Mouse (Mus musculus) right cerebral cortex, postnatal 4 days (tissue): ENCODE measurements at regions not wholly inside any gene's neighbourhood (a gene's known extent, or its start where the extent isn't known, plus 50 kb on each side); places are given as distances from the start of the nearest gene placed in this dataset.

Experiments used
- DNase-seq: peaks from one replicate; pipeline ENCODE4 v3.0.0-alpha.2; 2022

DNA sequence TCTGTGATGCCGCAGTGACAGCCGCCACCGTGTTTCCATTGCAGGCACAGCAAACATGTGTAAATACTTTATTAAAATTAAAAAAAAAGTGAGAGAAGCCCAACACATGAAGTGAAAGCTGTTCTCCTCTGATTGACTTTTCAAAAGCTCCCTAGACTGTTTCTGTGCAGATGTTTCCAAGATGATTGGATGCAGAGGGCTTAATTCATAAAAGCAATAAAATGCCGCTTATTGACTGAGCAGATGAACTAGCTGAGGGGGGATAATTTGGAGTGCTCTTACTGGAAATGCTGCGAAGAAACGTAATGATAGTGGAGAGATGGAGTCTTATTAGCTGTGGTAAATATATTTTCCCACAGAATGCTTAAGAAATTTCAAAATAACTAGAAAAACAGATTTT is 170.4 kb downstream of the Rnf144a start:
- no peak for DNase-seq

DNA sequence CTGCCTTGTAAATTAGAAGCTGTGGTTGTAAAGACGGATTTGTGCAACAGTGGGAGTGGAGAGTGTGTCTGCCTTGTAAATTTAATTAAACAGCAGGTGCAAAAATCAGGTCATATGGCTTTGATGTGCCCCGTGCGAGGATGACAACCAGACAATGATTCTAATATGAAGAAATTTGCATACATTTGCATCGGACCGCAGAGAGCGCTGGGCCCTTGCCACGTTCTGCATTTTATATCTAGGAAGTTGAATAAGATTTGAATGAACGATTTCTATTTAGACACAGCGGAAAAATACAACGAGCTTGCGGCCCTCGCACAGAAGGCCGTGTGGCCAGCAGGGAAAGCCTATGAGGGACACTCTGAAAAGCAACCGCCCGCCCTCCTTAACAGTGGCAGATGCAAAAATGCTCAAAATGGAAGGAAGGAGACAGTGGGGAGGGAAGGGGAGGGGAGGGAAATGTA is 187.5 kb downstream of the Rnf144a start:
- peak; percentile 41 for DNase-seq

DNA sequence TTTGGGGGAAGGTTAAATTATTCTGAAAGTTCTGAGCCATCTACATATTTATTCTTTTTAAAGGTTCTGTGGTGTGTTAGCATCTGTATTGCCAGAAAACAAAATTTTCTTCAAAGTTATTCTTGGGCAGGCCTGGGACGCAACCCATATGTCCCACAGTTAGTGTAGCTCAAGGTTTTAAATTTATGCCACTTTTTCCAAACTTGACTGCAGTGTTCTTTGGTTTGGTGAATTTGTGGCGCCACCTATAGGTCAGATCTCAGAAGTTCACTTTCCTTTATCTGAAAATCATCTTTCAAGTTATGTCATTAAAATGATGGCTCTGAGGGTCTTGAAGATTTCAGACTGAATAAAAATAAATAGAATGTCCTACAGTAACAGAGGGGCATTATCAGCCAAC is 188.7 kb downstream of the Rnf144a start:
- DNase-seq = peak; percentile 41

DNA sequence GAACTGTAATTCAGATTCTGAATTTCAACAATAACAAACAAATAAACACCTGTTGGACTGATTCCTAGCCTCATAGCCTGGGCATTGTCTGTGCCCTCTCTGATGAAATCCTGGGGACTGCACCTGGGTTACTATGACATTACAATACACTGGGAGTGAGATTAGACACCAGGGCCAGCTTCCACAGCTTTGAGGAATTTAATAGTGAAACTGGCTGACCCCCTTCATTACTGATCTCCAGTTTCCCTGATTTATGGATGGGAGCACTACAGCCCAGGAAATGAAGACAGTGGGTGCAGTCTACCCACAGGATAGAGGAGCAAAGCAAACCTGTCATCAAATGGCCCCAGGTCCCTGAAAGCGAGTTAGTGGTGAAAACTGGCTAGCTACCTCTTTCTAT is 202.6 kb downstream of the Rnf144a start:
- DNase-seq = no peak

DNA sequence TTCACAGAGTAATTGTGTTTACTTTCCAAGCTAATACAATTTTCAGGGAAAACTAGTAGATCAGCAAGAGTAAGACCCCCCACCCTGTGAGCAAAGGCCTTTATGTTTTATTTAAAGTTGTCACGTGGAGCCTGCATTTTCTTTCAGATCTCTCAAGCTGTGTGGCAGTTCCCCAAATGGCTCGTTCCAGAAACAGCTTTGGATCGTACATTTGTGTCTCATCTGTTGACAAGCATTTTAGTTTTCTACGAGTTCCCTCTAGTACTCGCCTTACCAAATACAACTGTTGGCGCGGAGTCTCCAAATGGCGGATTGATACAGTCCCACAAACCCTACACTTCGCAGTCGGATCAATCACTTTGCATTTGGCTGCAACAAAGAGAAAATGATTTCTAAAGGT is 203.6 kb downstream of the Rnf144a start:
- peak; percentile 35 for DNase-seq

DNA sequence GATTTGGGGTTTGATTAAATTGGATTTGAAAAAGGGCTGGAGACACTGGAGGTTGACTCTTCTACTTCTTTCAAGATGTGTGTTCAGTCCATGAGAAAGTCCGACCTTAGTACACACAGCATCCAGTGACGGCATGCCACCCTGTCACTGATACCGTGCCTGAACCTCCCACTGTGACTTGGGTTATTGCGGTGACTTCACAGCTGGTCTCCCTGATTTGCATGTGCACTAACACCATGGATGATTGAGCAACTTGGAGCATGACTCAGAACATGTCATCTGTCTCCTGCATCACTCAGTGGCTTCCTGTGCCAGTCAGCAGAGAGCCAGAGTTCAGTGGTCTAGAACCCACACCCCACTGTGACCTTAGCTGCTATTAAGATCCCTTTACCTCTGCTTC is 208.3 kb downstream of the Rnf144a start:
- no peak for DNase-seq

DNA sequence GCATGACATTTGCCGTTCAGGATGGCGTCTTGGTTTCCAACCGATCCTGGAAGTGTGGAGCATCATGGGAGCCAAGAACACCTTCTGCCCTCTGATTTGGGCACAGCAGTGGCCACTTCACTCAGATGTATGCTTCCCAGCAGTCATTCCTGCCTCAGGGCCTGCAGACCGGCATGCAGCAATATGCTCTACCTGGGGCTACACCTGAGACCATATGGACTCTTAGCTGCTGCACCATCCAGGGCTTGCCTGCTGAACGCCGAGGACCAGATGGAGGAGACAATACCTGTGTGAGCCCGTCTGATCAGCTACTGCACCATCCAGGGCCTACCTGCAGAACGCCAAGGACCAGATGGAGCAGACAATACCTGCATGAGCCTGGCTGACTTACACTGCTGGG is 209.0 kb downstream of the Rnf144a start:
- DNase-seq = no peak

DNA sequence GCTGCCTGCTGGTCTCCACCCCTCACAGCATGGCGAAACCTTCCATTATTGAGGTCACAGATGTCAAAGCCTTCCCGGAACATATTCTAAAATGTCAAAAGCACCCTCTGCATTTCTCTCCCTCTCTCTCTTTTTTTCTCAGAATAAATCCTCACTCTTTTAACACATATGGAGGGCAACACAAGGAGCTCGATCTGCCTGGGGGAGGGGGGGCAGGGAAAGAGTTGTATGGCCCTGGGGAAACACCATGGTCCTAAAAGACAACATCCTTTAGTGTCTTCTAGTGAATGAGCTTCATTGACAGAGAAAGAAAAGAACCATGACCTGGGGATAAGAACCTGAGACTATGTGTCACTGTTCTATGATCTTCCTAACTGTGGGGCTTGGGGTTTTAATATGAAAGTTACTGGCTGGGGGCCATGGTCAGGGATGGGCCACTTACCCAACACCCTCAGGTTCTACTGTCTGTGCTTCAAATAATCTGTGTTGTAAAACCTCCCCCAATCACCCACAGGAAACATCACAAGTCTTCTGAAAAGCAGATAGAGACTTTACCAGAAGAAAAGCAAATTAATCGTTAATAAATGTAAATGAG is 223.0 kb downstream of the Rnf144a start:
- DNase-seq = no peak

DNA sequence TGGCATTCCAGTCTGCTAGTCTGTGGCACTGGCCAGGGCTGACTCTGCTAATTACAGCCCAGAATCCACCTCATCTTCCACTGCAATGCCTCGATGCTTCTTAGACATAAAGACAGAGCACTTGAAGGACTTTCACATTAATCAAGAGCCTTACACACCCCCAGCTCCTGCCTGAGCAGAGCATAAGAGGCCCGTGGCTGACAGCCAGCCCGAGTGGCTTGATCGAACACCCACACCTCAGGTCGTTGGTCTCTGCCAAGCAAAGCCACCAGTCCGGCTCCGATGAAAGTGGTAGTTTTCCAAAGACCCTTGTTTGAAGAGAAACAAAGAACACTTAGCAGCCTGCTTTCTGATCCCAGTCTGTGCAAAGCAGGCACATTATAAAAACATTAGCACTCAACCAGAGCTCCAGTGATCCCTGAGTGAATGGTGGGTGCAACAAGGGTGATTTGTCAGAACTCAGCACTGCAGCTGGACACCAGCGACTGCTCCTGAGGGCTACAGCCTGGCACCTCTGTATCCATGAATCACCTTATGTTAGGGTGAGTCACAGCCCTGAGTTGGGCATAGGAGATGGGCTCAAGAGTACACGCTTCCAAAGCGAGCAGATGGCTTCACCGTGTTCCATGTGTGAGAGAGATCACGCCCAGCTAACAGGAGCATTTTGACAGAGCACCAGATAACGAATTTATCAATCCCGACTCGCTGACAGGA is 223.6 kb downstream of the Rnf144a start:
- DNase-seq = peak; percentile 26

DNA sequence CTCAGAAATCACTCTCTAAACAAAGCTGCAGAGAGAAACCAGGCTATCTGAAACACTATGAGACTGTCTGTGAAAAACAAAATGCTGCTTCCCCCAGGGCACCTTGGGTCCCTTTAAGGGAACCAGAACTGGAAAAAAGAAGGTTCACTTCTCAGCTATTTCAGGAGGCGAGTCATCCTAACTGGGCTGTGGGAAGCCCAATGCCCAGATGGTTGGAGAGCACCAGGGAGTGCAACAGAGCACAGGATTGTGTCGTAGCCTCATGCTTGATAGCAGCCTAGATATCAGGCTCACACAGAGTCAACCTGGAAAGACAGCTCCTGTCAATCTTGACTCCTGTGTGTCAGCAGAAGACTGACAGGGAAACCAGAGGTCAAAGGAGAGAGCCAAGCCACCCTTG is 226.1 kb downstream of the Rnf144a start:
- no peak for DNase-seq

DNA sequence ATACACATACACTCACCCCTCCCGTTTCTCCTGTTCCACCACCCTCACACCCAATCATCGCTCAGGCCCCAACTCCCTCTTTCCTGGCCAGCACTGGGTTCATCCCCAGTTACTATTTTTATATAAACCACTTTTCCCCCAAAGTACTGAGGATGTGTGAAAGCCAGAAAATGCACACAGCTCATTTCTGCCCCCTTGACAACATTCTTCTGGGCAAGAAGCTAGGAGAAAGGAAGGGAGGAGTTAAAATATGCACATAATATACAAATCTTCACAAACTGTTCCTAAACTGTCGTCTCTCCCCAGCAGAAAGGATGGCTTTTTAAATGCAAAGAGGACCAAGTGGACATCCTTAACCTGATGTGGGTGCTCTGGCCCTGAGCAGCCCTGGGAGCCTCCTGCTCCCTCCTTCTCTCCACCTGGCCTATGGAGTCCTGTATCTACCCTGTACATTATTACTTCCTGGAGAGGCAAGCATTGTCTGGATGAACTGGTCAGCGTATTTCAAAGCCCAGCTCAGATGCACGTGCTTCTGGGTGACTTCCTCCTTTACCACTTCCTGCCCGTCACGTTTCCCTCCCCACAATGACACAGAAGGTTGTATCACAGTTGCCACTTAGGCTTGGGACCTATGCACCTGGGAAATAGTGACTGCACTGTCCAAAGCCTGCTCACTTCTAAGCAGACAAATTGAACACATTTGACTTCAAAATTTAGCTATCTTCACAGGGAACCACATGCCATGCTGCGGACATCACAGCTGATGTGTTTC is 227.8 kb downstream of the Rnf144a start:
- no peak for DNase-seq

DNA sequence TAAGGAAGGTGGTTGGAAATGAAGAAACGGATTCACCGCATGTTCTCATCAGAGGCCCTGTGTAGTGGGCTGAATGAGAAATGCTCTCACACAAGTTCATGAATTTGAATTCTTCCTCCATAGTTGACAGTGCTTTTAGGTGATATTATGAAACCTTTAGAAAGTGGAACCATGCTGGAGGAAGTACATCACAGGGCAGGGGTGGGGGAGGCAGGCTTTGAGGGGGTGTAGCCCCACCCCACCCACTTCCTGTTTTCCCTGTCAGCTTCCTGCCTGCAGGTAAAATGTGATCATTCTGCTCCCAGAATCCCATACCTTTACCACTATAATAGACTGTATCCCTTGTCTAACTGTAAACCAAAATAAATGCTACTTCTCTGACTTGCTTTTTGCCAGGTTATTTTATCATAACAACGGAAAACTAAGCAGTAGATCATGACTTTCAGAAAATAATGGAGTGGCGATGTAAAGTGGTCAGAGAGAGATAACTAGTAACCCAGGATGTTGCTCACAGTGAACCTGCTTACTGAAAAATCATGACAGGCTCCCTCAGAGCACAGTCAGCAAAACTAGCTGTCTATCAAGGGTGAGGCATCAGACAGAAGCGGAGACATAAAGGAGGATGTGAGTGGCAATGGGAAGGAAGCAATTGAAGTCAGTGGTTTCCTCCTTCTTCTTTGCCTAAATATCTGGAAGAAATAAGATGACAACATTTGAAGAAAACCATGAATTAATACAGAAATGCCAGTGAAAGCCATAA is 230.2 kb downstream of the Rnf144a start:
- no peak for DNase-seq

DNA sequence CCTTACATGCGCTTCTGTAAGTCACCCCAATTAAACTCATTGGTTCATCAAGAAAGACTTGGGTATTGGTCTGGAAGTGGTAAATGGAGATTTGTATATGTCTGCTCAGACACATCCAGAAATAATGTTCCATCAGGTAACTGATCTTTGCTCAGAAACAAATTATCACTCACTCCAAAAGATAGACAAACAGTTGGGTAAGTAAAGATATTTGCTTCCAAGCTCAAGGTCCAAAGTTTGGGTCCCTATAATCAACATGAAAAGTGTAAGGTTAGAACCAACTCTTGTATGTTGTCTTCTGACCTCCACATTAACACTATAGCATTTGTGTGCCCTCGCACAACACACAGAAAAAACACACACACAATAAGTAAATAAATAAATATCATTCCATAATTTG is 232.0 kb downstream of the Rnf144a start:
- no peak for DNase-seq

DNA sequence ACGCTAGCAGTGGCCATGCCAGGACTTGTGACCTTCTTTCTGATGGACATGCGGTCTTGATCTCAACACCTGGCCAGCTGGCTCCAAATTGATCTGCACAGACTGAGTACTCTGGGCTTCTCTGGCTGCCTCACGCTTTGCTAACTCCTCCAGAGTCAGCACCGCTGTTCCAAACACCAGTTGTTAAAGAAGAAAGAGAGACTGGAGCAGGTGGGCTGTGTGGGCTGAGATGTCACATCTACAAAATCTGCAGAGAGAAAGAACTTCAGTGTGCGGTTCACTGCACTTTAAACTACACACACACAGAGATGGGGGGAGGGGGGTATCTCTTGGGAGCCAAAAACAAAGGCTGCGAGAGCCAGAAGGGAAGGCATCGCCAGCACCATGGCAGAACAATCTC is 234.2 kb downstream of the Rnf144a start:
- no peak for DNase-seq

DNA sequence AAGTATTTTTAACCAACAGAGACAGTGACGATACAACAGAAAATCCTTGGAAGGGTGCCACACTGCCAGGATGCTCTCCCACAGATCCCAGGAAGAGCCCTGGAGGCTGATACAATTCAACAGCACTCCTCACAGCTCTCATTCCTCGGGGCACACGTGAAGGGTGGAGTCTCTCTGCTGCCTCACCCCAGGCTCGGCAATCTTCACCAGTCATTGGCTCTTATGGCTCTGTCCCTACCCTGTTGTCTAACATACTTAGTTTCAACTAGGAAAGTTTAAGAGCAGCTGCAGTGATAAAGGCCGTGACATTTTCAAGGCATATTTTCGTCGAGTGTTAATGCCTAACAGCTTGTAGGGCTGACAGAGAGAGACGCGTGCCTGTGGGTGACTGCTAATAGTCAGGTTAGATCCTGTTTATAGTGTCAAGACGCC is 238.8 kb downstream of the Rnf144a start:
- no peak for DNase-seq

DNA sequence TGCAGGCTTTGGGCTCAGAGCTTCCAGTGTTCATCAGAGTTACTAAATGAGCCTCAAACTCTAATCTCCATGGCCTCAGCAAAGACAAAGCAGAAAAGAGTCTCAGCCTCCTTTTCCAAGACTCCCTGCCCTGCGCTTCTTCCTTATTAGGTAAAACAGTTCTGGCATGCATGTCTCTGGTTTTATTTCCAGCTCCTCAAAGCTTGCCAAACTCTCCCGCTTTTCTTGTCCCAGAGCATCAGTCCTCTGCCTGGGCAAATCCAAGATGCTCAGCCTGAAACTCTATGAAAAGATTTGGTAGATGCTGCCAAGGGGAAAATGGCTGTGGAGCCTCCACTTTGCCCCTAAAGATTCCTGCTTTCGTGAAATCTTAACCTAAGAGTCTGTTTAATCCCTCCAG is 251.6 kb downstream of the Rnf144a start:
- DNase-seq = no peak

DNA sequence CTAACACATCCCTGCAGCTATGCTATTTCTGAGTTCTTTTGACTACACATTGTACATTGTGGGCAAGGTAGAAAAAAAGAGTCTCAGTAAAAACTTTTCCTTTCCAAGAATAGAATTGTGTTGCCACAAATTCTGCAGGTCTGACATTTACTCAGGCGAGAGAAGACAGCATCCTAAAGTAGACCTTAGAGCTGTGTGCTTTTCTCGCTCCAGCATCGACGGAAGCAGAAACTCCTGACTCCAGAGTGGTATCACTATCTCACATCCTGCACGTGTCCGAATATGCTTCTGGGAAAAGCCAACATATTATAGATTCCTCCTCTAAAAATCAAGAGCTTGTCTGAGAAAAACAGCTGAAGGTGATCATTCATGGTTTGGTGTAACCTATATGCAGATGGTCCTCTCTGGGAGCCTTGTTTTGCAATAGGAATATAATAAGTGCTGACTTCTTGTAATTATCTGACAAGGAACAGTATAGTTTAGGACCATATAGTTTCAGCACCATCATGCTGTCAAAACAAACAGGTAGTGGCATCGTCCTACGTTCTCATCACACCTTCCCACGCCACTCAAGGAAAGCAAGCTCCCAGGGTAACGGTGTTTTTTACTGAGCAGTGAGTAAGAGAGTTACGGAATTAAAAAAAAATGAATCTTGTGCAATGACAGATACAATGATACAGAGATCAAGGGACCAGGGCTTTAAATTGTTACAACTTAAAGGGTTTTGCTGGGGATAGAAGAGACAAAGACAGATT is 254.0 kb downstream of the Rnf144a start:
- no peak for DNase-seq

DNA sequence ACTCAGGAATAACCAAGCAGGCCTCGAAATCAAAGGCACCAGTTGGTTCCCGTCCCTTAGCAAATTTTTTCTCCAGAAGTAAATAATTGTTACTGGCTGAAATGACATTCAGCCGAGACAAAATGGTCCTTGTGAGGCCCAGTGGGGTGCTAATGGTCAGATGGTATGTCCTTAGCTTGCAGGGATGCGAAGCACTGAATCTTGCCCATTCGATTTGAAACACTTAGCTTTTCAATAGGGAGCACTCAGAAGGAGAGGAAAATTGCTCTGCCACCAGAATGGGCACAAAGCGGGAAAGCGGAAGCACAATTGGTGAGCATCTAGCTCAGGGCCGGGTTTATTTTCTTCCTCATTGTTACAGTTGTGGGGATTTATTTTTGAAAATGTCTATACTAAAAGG is 262.1 kb downstream of the Rnf144a start:
- no peak for DNase-seq

DNA sequence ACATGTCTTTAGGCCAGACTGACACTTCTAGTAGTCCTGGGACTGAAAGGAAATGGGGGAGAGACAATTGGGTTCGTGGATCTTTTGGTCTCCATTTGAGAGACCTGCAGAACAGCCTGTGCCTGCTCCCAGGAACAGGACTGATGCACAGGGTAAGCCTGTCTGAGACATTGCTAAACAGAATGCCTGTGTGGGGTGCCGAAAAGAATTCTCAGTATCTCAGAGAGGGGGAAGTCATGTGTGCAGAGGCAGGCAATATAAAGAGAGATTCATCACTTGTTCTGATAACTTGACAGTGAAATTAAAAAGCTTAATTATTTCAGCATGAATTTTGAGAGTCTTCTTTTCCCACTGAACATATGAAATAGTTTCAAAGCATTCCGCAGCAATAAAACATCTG is 268.7 kb downstream of the Rnf144a start:
- no peak for DNase-seq

DNA sequence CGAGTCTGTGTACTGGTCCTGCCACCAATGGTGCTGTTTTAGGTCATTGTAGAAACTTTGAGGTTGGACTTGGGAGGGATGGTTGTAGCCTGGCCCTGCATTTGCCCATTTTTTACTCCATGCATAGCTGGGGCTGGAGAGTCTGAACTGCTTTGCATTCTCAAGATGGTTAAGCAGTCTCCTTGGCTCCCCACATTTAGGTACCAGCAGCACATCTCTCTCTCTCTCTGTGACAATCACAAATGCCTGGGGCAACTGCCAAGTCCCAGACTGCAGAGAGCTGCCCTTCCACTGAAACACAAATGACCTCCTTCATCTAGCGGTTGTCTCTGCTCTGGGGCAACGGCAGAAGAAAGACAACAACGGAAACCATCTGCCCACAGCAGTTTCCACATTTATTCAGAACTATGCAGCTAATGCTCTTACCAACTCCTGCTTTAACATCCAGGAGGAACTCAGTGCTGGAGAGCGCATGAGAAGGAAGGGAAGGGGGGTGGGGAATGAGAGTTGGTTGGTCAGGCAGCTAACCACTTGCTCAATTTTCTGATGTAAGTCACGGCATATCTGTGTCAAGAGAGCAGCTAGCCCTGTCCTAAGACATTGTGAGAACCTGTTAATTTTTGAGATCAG is 269.9 kb downstream of the Rnf144a start:
- no peak for DNase-seq

DNA sequence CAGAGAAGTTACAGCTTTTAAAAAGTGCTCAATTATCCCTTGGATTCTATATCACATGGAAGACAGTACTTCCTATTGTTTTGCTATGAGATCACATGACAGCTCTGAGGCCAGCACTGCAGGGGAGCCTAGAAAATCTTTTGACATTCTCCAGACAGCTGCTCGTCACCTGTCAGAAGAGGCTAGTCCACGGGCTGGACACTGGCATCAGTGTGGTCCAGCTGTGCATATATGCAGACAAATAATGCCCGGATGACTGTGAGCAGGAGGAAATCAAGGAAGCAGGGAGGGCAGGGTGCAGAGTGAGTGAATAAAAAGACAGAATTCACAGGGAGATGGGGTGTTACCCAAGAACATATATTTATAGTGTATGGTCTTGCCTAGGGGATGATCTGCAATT is 270.4 kb downstream of the Rnf144a start:
- DNase-seq = no peak

DNA sequence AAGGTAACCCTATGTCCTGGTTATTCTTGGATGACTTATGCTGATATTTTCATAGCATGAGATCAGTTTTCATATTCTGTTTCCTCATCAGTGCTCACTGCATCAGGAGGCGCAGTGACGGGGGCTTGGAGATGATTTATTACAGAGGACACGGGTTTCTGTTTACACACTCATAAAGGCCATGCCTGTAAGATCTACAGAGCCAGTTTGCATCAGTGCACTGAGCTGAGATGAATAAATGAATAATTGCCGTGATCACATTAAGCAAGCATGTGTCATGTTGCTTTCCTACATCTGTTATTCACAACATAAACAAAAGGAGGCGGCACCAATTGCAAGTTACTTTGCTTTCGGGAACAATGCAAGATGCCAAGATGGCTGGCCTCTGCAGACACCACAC is 271.6 kb downstream of the Rnf144a start:
- no peak for DNase-seq
